Mouse (Mus musculus): ENCODE data around the gene Sufu. TPM values are rescaled to one million over a fixed set of nuclear protein-coding genes. Genes with fewer than 3 reads are reported as not detected.

The Sufu gene
- polyA plus RNA-seq, 1 experiment from 2014 or later: 28.0 TPM

DNA sequence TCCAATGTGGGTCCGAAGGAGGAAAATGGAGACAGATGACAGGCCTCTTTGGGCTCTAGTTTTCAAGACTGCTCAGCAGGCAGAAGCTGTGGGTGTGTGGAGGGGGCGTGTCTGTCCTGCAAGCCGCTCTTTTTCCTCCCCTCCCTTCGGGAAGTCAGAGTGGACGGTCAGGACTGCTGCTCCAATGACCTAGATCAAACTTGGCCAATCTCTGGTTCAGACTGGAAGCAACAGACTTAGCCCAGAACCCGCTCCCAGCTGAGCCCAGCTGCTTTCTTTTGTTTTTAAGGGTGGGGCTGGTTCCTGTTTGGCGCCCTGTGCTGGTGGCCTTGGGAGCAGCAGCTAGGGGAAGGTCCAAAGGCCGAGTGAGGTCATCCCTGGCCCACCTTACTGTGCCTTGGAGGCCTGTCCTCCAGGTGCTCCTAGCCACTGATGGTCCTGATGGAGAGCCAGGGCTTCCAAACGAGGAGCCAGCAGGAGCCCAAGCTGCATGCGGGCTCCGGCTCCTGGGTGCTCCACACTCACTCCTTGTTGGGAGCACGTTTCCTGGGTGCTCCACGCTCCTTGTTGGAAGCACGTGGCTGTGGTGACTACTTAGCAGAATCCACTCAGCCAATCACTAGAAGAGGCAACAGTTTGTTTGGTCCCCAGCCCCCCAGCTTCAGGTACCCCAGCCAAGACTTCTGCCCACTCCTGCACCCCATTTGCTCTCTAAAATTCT lies 128.1 kb downstream of the Sufu start:
- no peaks in the 10 kb centered on the region for H3K36me3 ChIP-seq (ENCODE audit: poor library complexity, severe bottlenecking)
- peak overlapping the region; percentile 57; the same call in 1 of the 2 replicates for H3K9ac ChIP-seq
- peak overlapping the region; percentile 57 for H3K4me2 ChIP-seq
- peaks cover 76% of the 10 kb centered on the region for H3K4me1 ChIP-seq
- 26% methylated on average over 14 of the region's 14 CpGs for WGBS
- no peaks in the 10 kb centered on the region for H3K9me3 ChIP-seq (replicated peaks)
- peak overlapping the region; percentile 95 for H3K27ac ChIP-seq
- no peaks in the 10 kb centered on the region for H3K27me3 ChIP-seq
- no peak for ATAC-seq
- no peak overlapping the region; the same call in 1 of the 2 replicates for H3K4me3 ChIP-seq

GRCm38 (mm10) chr19:46525691-46526631 lies 129.3 kb downstream of the Sufu start:
- Histone ChIP-seq H3K4me3 (no peak overlapping the region), H3K36me3 (ENCODE audit: poor library complexity, severe bottlenecking) (no peaks in the 10 kb centered on the region), H3K9ac (peak overlapping the region; percentile 36; the same call in 1 of the 2 replicates), H3K27ac (peak overlapping the region; percentile 95), H3K4me1 (peaks cover 88% of the 10 kb centered on the region), H3K4me2 (no peak overlapping the region; the same call in 1 of the 2 replicates), H3K27me3 (no peaks in the 10 kb centered on the region), H3K9me3 (replicated peaks) (no peaks in the 10 kb centered on the region)
- ATAC-seq: peak; percentile 42
- WGBS: 37% methylated on average over 10 of the region's 10 CpGs

DNA sequence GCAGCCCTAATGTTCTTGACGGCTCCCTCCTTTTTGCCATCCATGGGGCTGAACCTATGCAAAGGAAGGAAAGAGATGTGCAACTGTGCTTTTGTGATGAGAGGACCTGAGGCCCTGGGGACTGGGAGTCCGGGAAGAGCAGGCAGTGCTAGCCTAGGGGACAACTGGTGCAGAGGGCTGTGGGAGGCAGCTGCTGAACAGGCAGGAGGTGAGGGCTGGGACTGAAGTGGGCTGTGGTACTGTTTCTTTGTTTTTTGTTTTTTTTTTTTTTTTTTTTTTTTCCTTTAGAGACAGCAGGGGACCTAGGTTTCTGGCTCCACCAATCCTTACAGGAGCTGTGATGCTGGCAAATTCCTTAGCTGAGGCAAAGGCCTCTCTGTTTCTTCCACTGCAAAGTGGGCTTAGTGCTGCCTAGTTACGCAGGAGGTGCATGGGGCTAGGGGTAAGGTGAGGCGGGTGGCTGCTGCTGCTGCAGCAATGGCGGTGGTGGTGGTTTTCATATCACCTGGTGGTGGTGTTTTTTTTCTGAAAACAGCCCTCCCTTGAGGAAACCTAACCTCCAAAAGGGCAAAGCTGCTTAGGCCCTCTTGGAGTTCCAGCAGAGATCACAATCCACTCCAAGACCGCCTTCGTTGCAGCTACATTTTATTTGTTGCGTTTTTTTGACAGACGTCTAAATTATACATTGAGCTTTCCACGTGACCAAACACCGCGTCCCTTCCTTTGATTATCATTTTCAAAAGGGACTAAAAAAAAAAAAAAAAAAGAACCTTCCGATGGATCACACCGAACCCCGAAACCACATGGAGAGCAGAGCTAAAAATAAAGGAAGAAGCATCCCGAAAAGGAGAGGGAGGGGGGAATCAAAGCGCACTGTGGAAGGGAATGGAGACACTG lies 131.2 kb downstream of the Sufu start:
- 8% methylated on average over 17 of the region's 17 CpGs for WGBS
- no peaks in the 10 kb centered on the region for H3K36me3 ChIP-seq (ENCODE audit: poor library complexity, severe bottlenecking)
- no peak for ATAC-seq
- H3K27ac ChIP-seq: peak overlapping the region; percentile 91
- H3K9ac ChIP-seq: peak overlapping the region; percentile 61
- H3K9me3 ChIP-seq (replicated peaks): no peaks in the 10 kb centered on the region
- peaks cover 100% of the 10 kb centered on the region for H3K4me1 ChIP-seq
- H3K27me3 ChIP-seq: no peaks in the 10 kb centered on the region
- H3K4me2 ChIP-seq: peak overlapping the region; percentile 69
- peak overlapping the region; percentile 32 for H3K4me3 ChIP-seq

GRCm38 (mm10) chr19:46528529-46529213 lies 132.0 kb downstream of the Sufu start:
- peak; percentile 62 for ATAC-seq
- under 1% methylated on average over 20 of the region's 20 CpGs for WGBS
- peak overlapping the region; percentile 61 for H3K9ac ChIP-seq
- peaks cover 100% of the 10 kb centered on the region for H3K4me1 ChIP-seq
- H3K9me3 ChIP-seq (replicated peaks): no peaks in the 10 kb centered on the region
- H3K27me3 ChIP-seq: no peaks in the 10 kb centered on the region
- peak overlapping the region; percentile 69 for H3K4me2 ChIP-seq
- 0 out of 2 replicates have a peak, but pooled peaks cover 1% of the 10 kb centered on the region for H3K36me3 ChIP-seq (ENCODE audit: poor library complexity, severe bottlenecking)
- H3K27ac ChIP-seq: peak overlapping the region; percentile 91
- peak overlapping the region; percentile 32 for H3K4me3 ChIP-seq

DNA sequence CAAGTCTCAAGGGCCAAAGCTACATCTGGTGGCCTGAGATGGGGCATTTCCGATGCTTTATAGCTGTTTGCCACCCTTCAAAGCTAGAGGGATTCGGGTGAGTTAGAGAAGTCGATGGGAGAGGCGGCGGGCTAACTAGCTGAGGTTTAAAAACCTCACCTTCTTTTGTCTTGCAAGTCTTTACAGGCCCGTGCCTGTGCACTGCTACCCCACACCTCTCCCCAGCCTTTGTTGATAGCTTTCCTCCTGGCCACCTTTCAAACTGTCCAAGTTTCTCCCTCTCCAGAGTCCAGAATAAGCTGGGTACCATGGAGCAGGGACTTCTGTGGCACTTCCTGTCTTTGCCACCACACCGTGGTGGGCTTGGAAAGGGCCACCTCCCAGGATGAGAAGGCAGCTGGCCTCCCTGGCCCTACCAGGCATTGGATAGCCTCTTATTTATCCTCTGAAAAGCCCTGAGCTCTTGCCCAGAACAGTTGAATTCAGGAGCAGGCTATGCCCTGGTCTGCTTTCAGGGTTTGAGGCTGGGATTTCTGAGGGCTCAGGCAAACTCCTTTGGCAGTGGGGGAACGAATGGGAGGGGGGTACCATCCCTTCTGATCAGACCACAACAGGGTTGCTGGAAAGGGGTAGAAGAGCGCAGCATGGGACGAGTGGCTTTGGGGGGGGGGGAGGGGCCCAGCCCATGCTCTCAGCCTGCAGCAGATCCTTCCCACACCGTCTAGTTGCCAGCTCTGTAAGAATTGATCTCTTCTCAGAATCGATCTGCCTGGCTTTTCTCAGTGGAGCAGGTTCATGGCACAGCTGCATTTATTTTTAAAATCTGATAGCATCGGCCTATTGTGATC lies 133.1 kb downstream of the Sufu start:
- Histone ChIP-seq H3K27ac (peak overlapping the region; percentile 91), H3K9ac (peak overlapping the region; percentile 61), H3K4me3 (peak overlapping the region; percentile 32; the same call in 1 of the 2 replicates), H3K9me3 (replicated peaks) (no peaks in the 10 kb centered on the region), H3K4me2 (peak overlapping the region; percentile 69), H3K4me1 (peaks cover 90% of the 10 kb centered on the region), H3K27me3 (no peaks in the 10 kb centered on the region), H3K36me3 (ENCODE audit: poor library complexity, severe bottlenecking) (peaks cover 8% of the 10 kb centered on the region; the same call in 1 of the 2 replicates)
- 8% methylated on average over 13 of the region's 13 CpGs for WGBS
- ATAC-seq: no peak

DNA sequence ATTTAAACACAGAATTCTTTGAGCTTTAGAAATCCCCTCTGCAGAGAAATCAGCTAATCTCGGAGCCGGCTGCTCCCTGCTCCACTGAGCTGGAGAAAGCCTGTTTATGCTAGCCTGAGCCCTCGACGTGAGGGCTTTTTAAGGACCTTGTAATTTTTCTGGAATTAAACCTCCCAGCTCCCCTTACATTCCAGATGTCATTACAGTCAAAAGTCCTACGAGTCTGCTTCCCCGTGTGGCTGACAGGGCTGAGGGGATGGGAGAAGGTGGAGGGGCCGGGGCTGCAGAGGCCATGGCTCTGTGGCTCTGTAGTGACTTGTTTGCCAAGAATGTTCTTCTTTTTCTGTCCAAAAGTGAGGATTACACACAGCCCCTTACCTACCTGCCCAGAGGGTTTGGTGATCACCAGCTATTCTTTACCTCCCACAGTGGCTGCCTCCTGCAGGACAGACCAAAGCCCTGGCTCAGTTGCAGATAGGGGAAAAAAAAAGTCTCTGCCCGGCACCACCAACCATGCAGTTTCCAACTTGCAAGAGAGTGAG lies 133.8 kb downstream of the Sufu start:
- 10% methylated on average over 8 of the region's 8 CpGs for WGBS
- Histone ChIP-seq H3K4me2 (peak overlapping the region; percentile 69), H3K27me3 (no peaks in the 10 kb centered on the region), H3K36me3 (ENCODE audit: poor library complexity, severe bottlenecking) (peaks cover 8% of the 10 kb centered on the region; the same call in 1 of the 2 replicates), H3K27ac (peak overlapping the region; percentile 91), H3K4me1 (peaks cover 84% of the 10 kb centered on the region), H3K4me3 (no peak overlapping the region), H3K9me3 (replicated peaks) (no peaks in the 10 kb centered on the region), H3K9ac (peak overlapping the region; percentile 61)
- no peak for ATAC-seq

DNA sequence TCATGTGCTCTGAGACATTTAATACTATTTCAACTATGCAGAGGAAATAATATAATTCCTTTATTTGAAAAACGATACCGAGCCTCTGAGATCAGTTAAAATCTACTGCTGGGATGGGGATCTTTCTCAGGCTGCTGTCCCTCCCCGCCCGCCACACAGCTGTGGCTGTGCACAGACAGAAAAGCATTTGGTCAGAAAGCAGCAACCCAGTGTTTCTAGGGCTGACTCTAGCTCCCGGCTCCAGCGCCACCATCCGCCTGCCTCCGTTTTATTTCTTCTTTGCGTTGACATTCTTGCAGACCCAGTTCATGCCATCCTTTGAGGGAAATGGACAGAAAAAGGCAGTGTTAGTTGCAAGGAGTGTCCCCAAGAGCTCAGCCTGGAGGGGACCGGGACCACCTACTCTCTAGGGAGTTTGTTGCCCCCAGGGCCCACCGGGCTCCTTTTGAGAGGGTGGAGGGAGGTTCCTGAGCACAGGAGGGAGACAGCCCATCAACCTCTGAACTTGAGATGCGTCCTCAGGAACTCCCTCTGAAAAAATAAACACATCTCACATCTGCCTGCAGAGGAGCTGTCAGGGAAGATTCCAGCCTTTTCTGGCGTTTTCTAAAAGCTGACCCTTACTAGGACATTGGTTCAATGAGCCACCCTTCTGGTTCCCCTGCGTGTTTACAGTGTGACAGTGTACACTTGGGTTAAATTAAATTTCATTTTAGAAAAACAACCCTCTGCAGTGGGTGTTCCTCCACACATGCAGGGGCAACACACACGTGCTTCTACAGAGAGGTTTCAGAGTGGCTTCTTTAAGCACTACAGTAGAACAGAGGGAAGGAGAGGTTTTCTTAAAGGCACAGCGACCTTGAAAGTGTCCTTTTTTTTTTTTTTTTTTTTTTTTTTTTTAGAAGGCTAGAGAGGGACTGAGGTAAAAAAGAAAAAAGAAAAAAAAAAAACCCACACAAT lies 134.7 kb downstream of the Sufu start:
- H3K4me1 ChIP-seq: peaks cover 75% of the 10 kb centered on the region
- H3K27me3 ChIP-seq: no peaks in the 10 kb centered on the region
- peak overlapping the region; percentile 69; the same call in 1 of the 2 replicates for H3K4me2 ChIP-seq
- H3K36me3 ChIP-seq (ENCODE audit: poor library complexity, severe bottlenecking): peaks cover 14% of the 10 kb centered on the region
- WGBS: 10% methylated on average over 16 of the region's 16 CpGs
- H3K9ac ChIP-seq: peak overlapping the region; percentile 61
- no peaks in the 10 kb centered on the region for H3K9me3 ChIP-seq (replicated peaks)
- no peak for ATAC-seq
- no peak overlapping the region for H3K4me3 ChIP-seq
- H3K27ac ChIP-seq: peak overlapping the region; percentile 91

DNA sequence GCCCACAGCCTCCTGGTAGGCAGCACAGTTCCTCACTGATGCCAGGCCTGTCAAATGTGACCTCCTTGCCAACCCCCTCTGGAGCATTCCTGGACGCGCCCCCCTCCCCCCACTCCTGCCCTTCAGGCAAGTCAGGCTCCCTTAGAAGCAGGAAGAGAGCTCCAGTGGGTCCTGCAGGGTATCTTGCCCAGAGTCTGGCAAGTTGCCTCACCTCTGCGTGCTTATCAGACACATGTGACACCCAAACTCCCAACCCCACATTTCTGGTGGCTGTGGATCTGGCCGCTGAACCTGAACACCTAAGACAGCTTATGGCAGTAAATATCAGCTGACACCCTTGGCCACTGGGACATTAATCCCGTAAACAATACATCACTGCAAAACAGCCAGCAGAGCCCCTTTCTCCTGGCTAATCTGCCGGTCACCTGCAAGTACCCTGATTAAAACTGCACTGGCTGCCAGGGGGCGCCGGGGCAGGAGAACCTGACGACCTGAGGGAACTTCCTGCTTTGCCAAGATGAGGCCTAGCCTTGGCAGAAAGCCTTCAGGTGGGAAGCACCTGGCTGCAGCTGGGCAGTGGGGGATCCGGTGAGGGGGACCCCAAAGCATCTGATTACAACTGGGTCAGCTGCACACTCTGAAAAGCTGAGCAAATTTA lies 135.5 kb downstream of the Sufu start:
- Histone ChIP-seq H3K27me3 (no peaks in the 10 kb centered on the region), H3K36me3 (ENCODE audit: poor library complexity, severe bottlenecking) (peaks cover 18% of the 10 kb centered on the region), H3K9me3 (replicated peaks) (no peaks in the 10 kb centered on the region), H3K27ac (peak overlapping the region; percentile 62), H3K4me1 (peaks cover 67% of the 10 kb centered on the region), H3K4me2 (peak overlapping the region; percentile 28; the same call in 1 of the 2 replicates), H3K9ac (0 out of 2 replicates have a peak overlapping the region, but pooled peaks have one; percentile 21), H3K4me3 (no peak overlapping the region)
- no peak for ATAC-seq
- WGBS: 5% methylated on average over 10 of the region's 10 CpGs

DNA sequence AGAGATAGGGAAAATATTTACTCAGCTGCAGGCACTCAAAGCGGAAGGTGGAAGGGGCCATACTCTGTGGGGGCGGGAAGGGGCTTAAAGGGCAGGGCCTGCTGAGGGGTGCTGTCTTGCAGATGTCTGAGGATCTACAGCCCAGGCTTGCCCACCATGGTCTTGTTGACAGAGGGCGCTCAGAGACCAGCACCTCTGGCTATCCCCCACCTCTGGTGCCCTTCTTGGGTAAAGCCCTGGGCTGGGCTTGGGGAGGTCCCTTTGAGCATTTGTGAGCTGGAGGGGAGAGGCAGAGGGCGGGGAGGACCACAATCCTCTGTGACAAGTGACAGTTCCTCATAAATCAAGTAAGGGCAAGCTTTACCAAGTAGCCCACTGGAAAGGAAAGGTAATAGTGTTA lies 136.4 kb downstream of the Sufu start:
- Histone ChIP-seq H3K4me3 (no peak overlapping the region), H3K9me3 (replicated peaks) (no peaks in the 10 kb centered on the region), H3K9ac (peak overlapping the region; percentile 8; the same call in 1 of the 2 replicates), H3K4me1 (peaks cover 58% of the 10 kb centered on the region), H3K36me3 (ENCODE audit: poor library complexity, severe bottlenecking) (peaks cover 18% of the 10 kb centered on the region), H3K27me3 (no peaks in the 10 kb centered on the region), H3K27ac (peak overlapping the region; percentile 31; the same call in 1 of the 2 replicates), H3K4me2 (no peak overlapping the region)
- no peak for ATAC-seq
- WGBS: 44% methylated on average over 4 of the region's 4 CpGs
